Mouse (Mus musculus) midbrain, embryonic 15.5 days (tissue): ENCODE results near the gene Nlrp14. TPM values are rescaled to one million over a fixed set of nuclear protein-coding genes. Genes with fewer than 3 reads are reported as not detected.
"Not testable (repeated sequence)": the region's sequence is repeated elsewhere in the genome, so short reads cannot be mapped to it uniquely, and the experiment has no call there.

Experiments
- ATAC-seq: fragments of 200-750 bp; cut with Nextera tagmentation; replicated peaks from 2 replicates; pipeline ENCODE4 v1.8.0; 2017; ENCODE audit warnings: moderate TSS enrichment
- H3K27ac ChIP-seq: fragments of 300-500 bp; sonication (generic); 2 replicates; pipeline ENCODE4 v1.5.1; 2015; ENCODE audit warnings: mild to moderate bottlenecking, inconsistent platforms
- H3K27me3 ChIP-seq: fragments of 300-500 bp; sonication (generic); replicated peaks from 2 replicates; pipeline ENCODE4 v1.6.1; 2015; ENCODE audit warnings: inconsistent platforms
- H3K36me3 ChIP-seq: fragments of 300-500 bp; sonication (generic); replicated peaks from 2 replicates; pipeline ENCODE4 v1.6.1; 2015; ENCODE audit warnings: inconsistent platforms
- H3K4me1 ChIP-seq: fragments of 300-500 bp; sonication (generic); 2 replicates; pipeline ENCODE4 v1.6.1; 2015; ENCODE audit warnings: inconsistent platforms
- H3K4me2 ChIP-seq: fragments of 300-500 bp; sonication (generic); 2 replicates; pipeline ENCODE4 v1.6.1; 2015; ENCODE audit warnings: inconsistent platforms, mild to moderate bottlenecking, moderate library complexity
- H3K4me3 ChIP-seq: fragments of 300-500 bp; sonication (generic); 2 replicates; pipeline ENCODE4 v1.5.1; 2015; ENCODE audit warnings: mild to moderate bottlenecking, inconsistent platforms
- H3K9ac ChIP-seq: fragments of 300-500 bp; sonication (generic); 2 replicates; pipeline ENCODE4 v1.6.1; 2015; ENCODE audit warnings: mild to moderate bottlenecking, inconsistent platforms
- H3K9me3 ChIP-seq: fragments of 300-500 bp; sonication (generic); 2 replicates; pipeline ENCODE4 v1.6.1; 2016; ENCODE audit warnings: inconsistent platforms
- WGBS: fragments of 180-500 bp; shearing (Covaris S2); methylation state at CpG from one replicate; pipeline ENCODE4 v1.1.7; 2015; ENCODE audit warnings: mixed read lengths; 5-methylcytosine and 5-hydroxymethylcytosine counted together
- polyA plus RNA-seq: library from polyadenylated mRNA; unstranded; fragments of >200 nt; fragmentation: Nextera tagmentation; extraction: Ambion mirVana; gene quantifications from 2 replicates; pipeline ENCODE4 v1.2.1, GENCODE M21; 2015

Nlrp14 gene
- polyA plus RNA-seq: not detected in 2 replicates

- WGBS: 86% methylated on average over 10 of the region's 10 CpGs
- ATAC-seq: no peak
- Histone ChIP-seq H3K9me3 (no peaks in the 10 kb centered on the region), H3K9ac (no peak within 1 kb of the TSS), H3K4me3 (no peak within 1 kb of the TSS), H3K27ac (no peak within 1 kb of the TSS), H3K4me2 (no peak within 1 kb of the TSS), H3K4me1 (no peaks in the 10 kb centered on the region), H3K27me3 (no peaks in the 10 kb centered on the region), H3K36me3 (no peaks in the 10 kb centered on the region)
These were observed at the start of gene Nlrp14 for GRCm38 (mm10) chr7:107166690-107167089. TSS of gene Nlrp14 (plus strand) at chr7:107166990.

GRCm38 (mm10) chr7:107130983-107131382, 35.8 kb upstream of the Nlrp14 start, which contains the start of gene Olfr715:
TSS of gene Olfr715 (minus strand) at chr7:107131083.
- WGBS: 90% methylated on average over 3 of the region's 3 CpGs
- H3K36me3 ChIP-seq, H3K4me1 ChIP-seq, H3K4me2 ChIP-seq, ATAC-seq, H3K9me3 ChIP-seq, H3K27me3 ChIP-seq, H3K27ac ChIP-seq, H3K9ac ChIP-seq, H3K4me3 ChIP-seq: not testable (repeated sequence)

- not testable (repeated sequence) for H3K4me1 ChIP-seq, H3K27me3 ChIP-seq, H3K36me3 ChIP-seq, H3K27ac ChIP-seq, ATAC-seq, H3K4me3 ChIP-seq, H3K9ac ChIP-seq, H3K9me3 ChIP-seq, H3K4me2 ChIP-seq
- 75% methylated on average over 2 of the region's 2 CpGs for WGBS
These were observed 28.8 kb upstream of the Nlrp14 start, which contains the start of gene Olfr716 for GRCm38 (mm10) chr7:107138027-107138426. TSS of gene Olfr716 (plus strand) at chr7:107138327.

- ATAC-seq: no peak
- WGBS: 48% methylated on average over 2 of the region's 2 CpGs
- Histone ChIP-seq H3K27ac (no peak overlapping the region), H3K9ac (no peak overlapping the region), H3K4me1 (no peaks in the 10 kb centered on the region), H3K4me3 (no peak overlapping the region), H3K36me3 (no peaks in the 10 kb centered on the region), H3K27me3 (no peaks in the 10 kb centered on the region), H3K9me3 (no peaks in the 10 kb centered on the region), H3K4me2 (no peak overlapping the region)
These were observed 13.6 kb downstream of the Nlrp14 start for GRCm38 (mm10) chr7:107180406-107180805.

- Histone ChIP-seq H3K27me3 (no peaks in the 10 kb centered on the region), H3K9me3 (no peaks in the 10 kb centered on the region), H3K36me3 (no peaks in the 10 kb centered on the region), H3K4me3 (no peak overlapping the region), H3K9ac (no peak overlapping the region), H3K4me2 (no peak overlapping the region), H3K4me1 (no peaks in the 10 kb centered on the region), H3K27ac (no peak overlapping the region)
- ATAC-seq: no peak
- 50% methylated on average over 3 of the region's 3 CpGs for WGBS
These were observed 35.0 kb downstream of the Nlrp14 start for GRCm38 (mm10) chr7:107201817-107202216.

GRCm38 (mm10) chr7:107207843-107208242, 41.1 kb downstream of the Nlrp14 start:
- H3K4me2 ChIP-seq: no peak overlapping the region
- H3K27ac ChIP-seq: no peak overlapping the region
- 80% methylated on average over 3 of the region's 3 CpGs for WGBS
- no peaks in the 10 kb centered on the region for H3K36me3 ChIP-seq
- no peak overlapping the region for H3K4me3 ChIP-seq
- H3K27me3 ChIP-seq: peaks cover 27% of the 10 kb centered on the region
- H3K9me3 ChIP-seq: peaks cover 14% of the 10 kb centered on the region
- no peak overlapping the region for H3K9ac ChIP-seq
- no peak for ATAC-seq
- no peaks in the 10 kb centered on the region for H3K4me1 ChIP-seq

GRCm38 (mm10) chr7:107209204-107209860, 42.5 kb downstream of the Nlrp14 start, which contains the start of gene Rbmxl2:
TSS of gene Rbmxl2 (plus strand) at chr7:107209445.
- Histone ChIP-seq H3K9ac (no peak within 1 kb of the TSS), H3K9me3 (peaks cover 14% of the 10 kb centered on the region), H3K4me3 (peak within 1 kb of the TSS; percentile 29), H3K27ac (no peak within 1 kb of the TSS), H3K4me1 (no peaks in the 10 kb centered on the region), H3K36me3 (no peaks in the 10 kb centered on the region), H3K4me2 (peak within 1 kb of the TSS; percentile 37), H3K27me3 (peaks cover 27% of the 10 kb centered on the region)
- 50% methylated on average over 64 of the region's 70 CpGs for WGBS
- no peak for ATAC-seq

- H3K4me3 ChIP-seq: peak overlapping the region; percentile 29
- H3K9me3 ChIP-seq: peaks cover 14% of the 10 kb centered on the region
- ATAC-seq: peak; percentile 48; the same call in 1 of the 2 replicates
- no peaks in the 10 kb centered on the region for H3K36me3 ChIP-seq
- no peak overlapping the region for H3K9ac ChIP-seq
- H3K4me1 ChIP-seq: no peaks in the 10 kb centered on the region
- 25% methylated on average over 77 of the region's 77 CpGs for WGBS
- peak overlapping the region; percentile 37 for H3K4me2 ChIP-seq
- H3K27ac ChIP-seq: no peak overlapping the region
- H3K27me3 ChIP-seq: peaks cover 27% of the 10 kb centered on the region
These were observed 43.4 kb downstream of the Nlrp14 start for GRCm38 (mm10) chr7:107210126-107210576.

- Histone ChIP-seq H3K4me2 (no peak overlapping the region), H3K4me1 (no peaks in the 10 kb centered on the region), H3K4me3 (no peak overlapping the region), H3K9me3 (no peaks in the 10 kb centered on the region), H3K27me3 (peaks cover 9% of the 10 kb centered on the region), H3K27ac (no peak overlapping the region), H3K36me3 (no peaks in the 10 kb centered on the region), H3K9ac (no peak overlapping the region)
- peak; percentile 94 for ATAC-seq
These were observed 48.9 kb downstream of the Nlrp14 start for GRCm38 (mm10) chr7:107215723-107216122.

GRCm38 (mm10) chr7:107216845-107217244, 50.1 kb downstream of the Nlrp14 start:
- no peaks in the 10 kb centered on the region for H3K36me3 ChIP-seq
- H3K4me1 ChIP-seq: no peaks in the 10 kb centered on the region
- H3K4me2 ChIP-seq: no peak overlapping the region
- H3K9ac ChIP-seq: no peak overlapping the region
- H3K27me3 ChIP-seq: no peaks in the 10 kb centered on the region
- 76% methylated on average over 2 of the region's 2 CpGs for WGBS
- no peak for ATAC-seq
- no peak overlapping the region for H3K4me3 ChIP-seq
- H3K9me3 ChIP-seq: no peaks in the 10 kb centered on the region
- H3K27ac ChIP-seq: no peak overlapping the region

GRCm38 (mm10) chr7:107236854-107237253, 70.1 kb downstream of the Nlrp14 start:
- H3K27ac ChIP-seq: no peak overlapping the region
- no peaks in the 10 kb centered on the region for H3K9me3 ChIP-seq
- 10% methylated on average over 3 of the region's 3 CpGs for WGBS
- H3K4me1 ChIP-seq: no peaks in the 10 kb centered on the region
- no peak overlapping the region for H3K4me3 ChIP-seq
- H3K36me3 ChIP-seq: no peaks in the 10 kb centered on the region
- H3K4me2 ChIP-seq: no peak overlapping the region
- no peak overlapping the region for H3K9ac ChIP-seq
- H3K27me3 ChIP-seq: no peaks in the 10 kb centered on the region
- no peak for ATAC-seq

GRCm38 (mm10) chr7:107237498-107237897, 70.7 kb downstream of the Nlrp14 start:
- Histone ChIP-seq H3K36me3 (no peaks in the 10 kb centered on the region), H3K27ac (no peak overlapping the region), H3K9ac (no peak overlapping the region), H3K27me3 (no peaks in the 10 kb centered on the region), H3K4me3 (no peak overlapping the region), H3K4me1 (no peaks in the 10 kb centered on the region), H3K9me3 (no peaks in the 10 kb centered on the region), H3K4me2 (no peak overlapping the region)
- ATAC-seq: no peak
- WGBS: 79% methylated on average over 3 of the region's 3 CpGs

GRCm38 (mm10) chr7:107241371-107241883, 74.6 kb downstream of the Nlrp14 start:
- no peaks in the 10 kb centered on the region for H3K27me3 ChIP-seq
- ATAC-seq: peak; percentile 75; the same call in 1 of the 2 replicates
- WGBS: 76% methylated on average over 5 of the region's 5 CpGs

More at GRCm38 (mm10) chr7:107241371-107241883, 74.6 kb downstream of the Nlrp14 start:
- Histone ChIP-seq H3K4me1 (no peaks in the 10 kb centered on the region), H3K9me3 (no peaks in the 10 kb centered on the region), H3K27ac (no peak overlapping the region), H3K4me3 (no peak overlapping the region), H3K36me3 (no peaks in the 10 kb centered on the region), H3K9ac (no peak overlapping the region), H3K4me2 (no peak overlapping the region)
